Mouse (Mus musculus) limb, embryonic 11.5 days (tissue): Measurements from ENCODE around the gene Abcc4. TPM values are rescaled to one million over a fixed set of nuclear protein-coding genes. Genes with fewer than 3 reads are reported as not detected.

ENCODE experiments used
- ATAC-seq: fragments of 200-750 bp; cut with Nextera tagmentation; 2 replicates; pipeline ENCODE4 v1.8.0; 2017; ENCODE audit warnings: low read depth; ENCODE audit not compliant: insufficient number of reproducible peaks, low FRiP score, low TSS enrichment
- DNase-seq: peaks from one replicate; pipeline ENCODE4 v3.0.0-alpha.2; 2015; ENCODE audit warnings: low spot score
- H3K27ac ChIP-seq: fragments of 300-500 bp; sonication (generic); replicated peaks from 2 replicates; pipeline ENCODE4 v1.5.1; 2014; ENCODE audit warnings: low read depth, mild to moderate bottlenecking, low read length
- H3K27me3 ChIP-seq: fragments of 300-500 bp; sonication (generic); 2 replicates; pipeline ENCODE4 v1.6.1; 2014; ENCODE audit warnings: mild to moderate bottlenecking, low read length, mixed read lengths; ENCODE audit not compliant: control insufficient read depth, insufficient read depth
- H3K36me3 ChIP-seq: fragments of 300-500 bp; sonication (generic); 2 replicates; pipeline ENCODE4 v1.6.1; 2014; ENCODE audit warnings: mild to moderate bottlenecking, low read length, moderate library complexity, mixed read lengths; ENCODE audit not compliant: control insufficient read depth, insufficient read depth
- H3K4me1 ChIP-seq: fragments of 300-500 bp; sonication (generic); 2 replicates; pipeline ENCODE4 v1.6.1; 2014; ENCODE audit warnings: low read length, mixed read lengths; ENCODE audit not compliant: control insufficient read depth, insufficient read depth
- H3K4me2 ChIP-seq: fragments of 300-500 bp; sonication (generic); 2 replicates; pipeline ENCODE4 v1.6.1; 2014; ENCODE audit warnings: low read depth, mild to moderate bottlenecking, moderate library complexity; ENCODE audit not compliant: severe bottlenecking
- H3K4me3 ChIP-seq: fragments of 300-500 bp; sonication (generic); 2 replicates; pipeline ENCODE4 v1.5.1; 2014; ENCODE audit warnings: low read depth, low read length
- H3K9ac ChIP-seq: fragments of 300-500 bp; sonication (generic); 2 replicates; pipeline ENCODE4 v1.6.1; 2014; ENCODE audit warnings: mild to moderate bottlenecking, low read length
- H3K9me3 ChIP-seq: fragments of 300-500 bp; sonication (generic); 2 replicates; pipeline ENCODE4 v1.6.1; 2016; ENCODE audit warnings: low read length; ENCODE audit not compliant: control insufficient read depth
- whole genome bisulfite sequencing: fragments of 180-500 bp; shearing (Covaris S2); extraction: QIAGEN DNeasy Blood & Tissue Kit; methylation state at CpG from one replicate; pipeline ENCODE4 v1.1.7; 2014; 5-methylcytosine and 5-hydroxymethylcytosine counted together
- polyA plus RNA-seq: library from polyadenylated mRNA; unstranded; fragments of >200 nt; fragmentation: Nextera tagmentation; extraction: Ambion mirVana; gene quantifications from 2 replicates; pipeline ENCODE4 v1.2.1, GENCODE M21; 2014

Gene Abcc4
- polyA plus RNA-seq, 1 experiment from 2014 or later = 2.9 TPM

DNA sequence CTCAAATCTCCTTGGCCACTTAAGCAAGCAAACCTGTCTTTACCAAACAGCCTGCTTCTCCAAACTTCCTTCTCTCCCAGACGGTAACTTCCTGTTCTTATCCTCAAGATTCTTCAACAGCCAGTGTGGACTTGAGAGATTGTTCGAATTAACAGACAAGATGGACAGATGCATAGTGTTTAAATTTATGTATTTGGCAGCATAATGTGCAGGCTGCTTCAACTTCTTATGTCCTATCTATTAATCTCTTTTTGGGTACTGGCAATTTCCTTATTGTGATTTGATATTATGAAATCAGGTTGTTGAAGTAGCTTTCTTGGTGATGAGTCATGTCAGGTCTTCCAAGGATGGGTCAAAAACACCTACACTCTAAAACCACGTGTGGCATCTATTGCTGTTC lies 229.7 kb downstream of the Abcc4 start:
- WGBS = 89% methylated on average over 3 of the region's 3 CpGs
- 0 out of 2 replicates have a peak, but pooled peaks cover 2% of the 10 kb centered on the region for H3K9me3 ChIP-seq
- no peak for ATAC-seq
- H3K4me2 ChIP-seq = no peak overlapping the region
- no peak overlapping the region for H3K27ac ChIP-seq
- H3K36me3 ChIP-seq = no peaks in the 10 kb centered on the region
- no peak overlapping the region for H3K9ac ChIP-seq
- peaks cover 4% of the 10 kb centered on the region; the same call in 1 of the 2 replicates for H3K4me1 ChIP-seq
- H3K4me3 ChIP-seq = no peak overlapping the region
- peaks cover 18% of the 10 kb centered on the region for H3K27me3 ChIP-seq
- no peak for DNase-seq

DNA sequence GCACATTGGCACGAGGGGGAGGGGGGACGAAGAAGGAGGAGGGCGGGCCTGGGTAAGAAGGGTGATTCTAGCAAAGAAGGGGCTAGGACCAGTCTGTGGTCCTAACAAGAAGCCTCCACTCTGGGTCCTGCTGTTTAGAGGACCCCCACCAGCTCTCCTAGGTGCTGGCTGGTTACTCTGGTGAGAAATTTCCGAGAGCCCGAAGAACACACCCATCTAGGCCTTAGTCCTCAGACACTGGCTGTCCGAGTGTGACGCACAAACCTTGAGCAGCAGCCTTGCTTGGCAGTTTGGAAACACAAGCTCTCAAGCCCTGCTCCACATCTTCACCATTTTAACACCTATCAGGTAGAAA lies 230.9 kb downstream of the Abcc4 start:
- ATAC-seq = 0 out of 2 replicates have a peak, but pooled peaks have one; percentile 22
- no peak for DNase-seq
- no peak overlapping the region for H3K9ac ChIP-seq
- H3K4me3 ChIP-seq = no peak overlapping the region
- no peak overlapping the region for H3K4me2 ChIP-seq
- 0 out of 2 replicates have a peak, but pooled peaks cover 3% of the 10 kb centered on the region for H3K9me3 ChIP-seq
- no peak overlapping the region for H3K27ac ChIP-seq
- peaks cover 4% of the 10 kb centered on the region; the same call in 1 of the 2 replicates for H3K4me1 ChIP-seq
- 43% methylated on average over 7 of the region's 7 CpGs for WGBS
- H3K36me3 ChIP-seq = no peaks in the 10 kb centered on the region
- peaks cover 18% of the 10 kb centered on the region for H3K27me3 ChIP-seq

- H3K36me3 ChIP-seq = no peaks in the 10 kb centered on the region
- H3K4me2 ChIP-seq = peak overlapping the region; percentile 97
- 14% methylated on average over 26 of the region's 26 CpGs for WGBS
- H3K27ac ChIP-seq = no peak overlapping the region
- ATAC-seq = 0 out of 2 replicates have a peak, but pooled peaks have one; percentile 55
- H3K27me3 ChIP-seq = peaks cover 18% of the 10 kb centered on the region
- peak overlapping the region; percentile 51 for H3K4me3 ChIP-seq
- H3K9me3 ChIP-seq = 0 out of 2 replicates have a peak, but pooled peaks cover 3% of the 10 kb centered on the region
- DNase-seq = no peak
- H3K9ac ChIP-seq = peak overlapping the region; percentile 40; the same call in 1 of the 2 replicates
- peaks cover 4% of the 10 kb centered on the region; the same call in 1 of the 2 replicates for H3K4me1 ChIP-seq
These were observed 231.6 kb downstream of the Abcc4 start for GRCm38 (mm10) chr14:118474226-118475099.

DNA sequence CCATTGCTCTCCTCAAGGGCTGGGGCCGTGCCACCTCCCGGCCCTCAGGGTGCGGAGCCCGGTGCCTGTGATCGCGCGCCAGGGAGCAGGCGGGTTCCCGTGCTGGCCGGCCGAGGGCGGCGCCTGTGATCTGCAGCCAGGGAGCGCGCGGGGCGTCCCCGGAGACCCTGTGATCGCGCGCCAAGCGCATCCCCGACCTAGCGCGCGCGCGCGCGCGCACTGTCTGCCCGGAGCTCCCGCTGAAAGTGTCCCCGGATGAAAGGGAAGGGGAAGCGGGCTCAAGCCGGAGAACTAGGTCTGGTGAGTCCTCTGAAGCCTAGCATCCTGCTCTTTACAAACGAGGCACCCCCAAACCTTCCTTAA lies 232.2 kb downstream of the Abcc4 start:
- Histone ChIP-seq H3K4me1 (peaks cover 4% of the 10 kb centered on the region; the same call in 1 of the 2 replicates), H3K4me2 (peak overlapping the region; percentile 97), H3K27me3 (peaks cover 18% of the 10 kb centered on the region), H3K36me3 (no peaks in the 10 kb centered on the region), H3K9me3 (0 out of 2 replicates have a peak, but pooled peaks cover 3% of the 10 kb centered on the region), H3K4me3 (peak overlapping the region; percentile 51), H3K9ac (peak overlapping the region; percentile 40; the same call in 1 of the 2 replicates), H3K27ac (no peak overlapping the region)
- peak; percentile 45; the same call in 1 of the 2 replicates for ATAC-seq
- peak; percentile 70 for DNase-seq
- WGBS = under 1% methylated on average over 37 of the region's 37 CpGs

DNA sequence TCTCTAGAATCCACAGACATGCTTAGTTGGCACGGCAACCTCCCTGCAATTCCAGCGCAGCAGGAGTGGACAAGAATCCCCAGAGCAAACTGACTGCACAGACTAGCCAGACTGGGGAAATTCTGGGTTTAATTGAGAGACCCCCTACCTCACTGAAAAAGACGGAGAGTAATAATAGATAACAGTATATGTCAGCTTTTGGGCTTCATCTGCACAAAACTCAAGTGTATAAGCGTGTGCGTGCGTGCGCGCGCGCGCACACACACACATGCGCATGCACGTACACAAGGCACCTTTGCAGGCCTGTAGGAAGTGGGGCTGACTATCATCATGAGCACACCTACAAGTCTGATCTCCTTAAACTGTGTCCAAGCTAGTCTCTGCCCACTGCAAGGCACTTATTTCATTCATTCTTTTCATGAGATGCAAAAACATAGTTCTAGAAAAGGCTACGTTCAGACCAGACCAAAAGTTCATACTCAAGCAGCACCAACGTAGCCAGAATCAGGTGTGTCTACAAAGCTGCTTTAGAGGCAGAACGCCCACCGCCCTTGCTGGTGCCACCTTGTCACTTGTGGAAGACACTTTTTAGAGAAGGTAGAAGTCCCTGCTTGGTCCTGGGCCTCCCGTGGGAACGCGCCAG lies 232.7 kb downstream of the Abcc4 start:
- H3K36me3 ChIP-seq = no peaks in the 10 kb centered on the region
- DNase-seq = peak; percentile 43
- H3K9me3 ChIP-seq = 0 out of 2 replicates have a peak, but pooled peaks cover 3% of the 10 kb centered on the region
- H3K4me2 ChIP-seq = peak overlapping the region; percentile 97
- H3K9ac ChIP-seq = peak overlapping the region; percentile 40; the same call in 1 of the 2 replicates
- peaks cover 4% of the 10 kb centered on the region; the same call in 1 of the 2 replicates for H3K4me1 ChIP-seq
- peak; percentile 42; the same call in 1 of the 2 replicates for ATAC-seq
- WGBS = 16% methylated on average over 20 of the region's 20 CpGs
- H3K27ac ChIP-seq = no peak overlapping the region
- H3K27me3 ChIP-seq = peaks cover 18% of the 10 kb centered on the region
- H3K4me3 ChIP-seq = peak overlapping the region; percentile 51

GRCm38 (mm10) chr14:118465331-118465730 lies 240.7 kb downstream of the Abcc4 start:
- Histone ChIP-seq H3K4me1 (no peaks in the 10 kb centered on the region), H3K4me3 (no peak overlapping the region), H3K9ac (no peak overlapping the region), H3K36me3 (no peaks in the 10 kb centered on the region), H3K27me3 (no peaks in the 10 kb centered on the region), H3K4me2 (no peak overlapping the region), H3K27ac (no peak overlapping the region), H3K9me3 (no peaks in the 10 kb centered on the region)
- ATAC-seq = no peak
- 75% methylated on average over 2 of the region's 2 CpGs for WGBS
- no peak for DNase-seq

DNA sequence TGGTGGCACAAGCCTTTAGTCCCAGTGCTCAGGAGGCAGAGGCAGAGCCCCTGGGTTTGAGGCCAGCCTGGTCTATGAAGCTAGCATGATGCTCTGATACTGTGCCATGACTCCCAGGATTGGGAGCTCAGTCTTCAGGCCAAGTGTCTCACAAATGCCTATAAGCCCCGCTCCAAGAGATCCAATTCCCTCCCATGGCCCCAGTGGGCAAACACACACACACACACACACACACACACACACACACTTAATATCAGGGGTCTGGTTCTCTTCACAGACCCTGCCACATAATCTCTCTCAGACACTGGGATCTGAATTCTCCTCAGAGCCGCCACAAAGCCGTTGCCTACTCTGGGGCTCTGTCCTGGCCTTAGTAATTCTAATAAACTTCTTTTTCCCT lies 241.6 kb downstream of the Abcc4 start:
- no peak for ATAC-seq
- Histone ChIP-seq H3K36me3 (no peaks in the 10 kb centered on the region), H3K4me2 (no peak overlapping the region), H3K9ac (no peak overlapping the region), H3K27ac (no peak overlapping the region), H3K4me3 (no peak overlapping the region), H3K27me3 (no peaks in the 10 kb centered on the region), H3K9me3 (no peaks in the 10 kb centered on the region), H3K4me1 (no peaks in the 10 kb centered on the region)
- DNase-seq = no peak
- 91% methylated on average over 3 of the region's 3 CpGs for WGBS

DNA sequence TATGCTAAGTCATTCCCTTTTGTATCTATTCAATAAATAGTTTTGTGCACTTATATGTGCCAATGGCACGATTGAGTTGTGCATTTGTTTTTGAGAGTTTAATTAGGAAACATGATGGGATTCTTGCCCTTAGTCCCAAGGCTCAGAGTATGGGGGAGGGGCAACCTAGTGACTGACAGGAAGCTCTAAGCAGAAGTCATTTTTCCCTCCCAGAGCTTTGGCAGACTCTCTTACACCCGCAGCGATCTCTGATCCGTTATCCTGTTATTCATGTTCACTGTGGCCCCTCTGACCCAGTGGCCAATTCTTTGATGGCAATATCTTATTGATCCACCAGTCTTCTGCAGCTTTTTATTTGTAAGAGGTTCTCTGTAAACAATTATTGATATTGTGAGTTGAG lies 253.4 kb downstream of the Abcc4 start:
- no peak overlapping the region for H3K4me3 ChIP-seq
- ATAC-seq = no peak
- 73% methylated on average over 4 of the region's 4 CpGs for WGBS
- H3K4me2 ChIP-seq = no peak overlapping the region
- no peaks in the 10 kb centered on the region for H3K27me3 ChIP-seq
- H3K36me3 ChIP-seq = no peaks in the 10 kb centered on the region
- DNase-seq = no peak
- no peaks in the 10 kb centered on the region for H3K4me1 ChIP-seq
- no peak overlapping the region for H3K9ac ChIP-seq
- H3K27ac ChIP-seq = no peak overlapping the region
- no peaks in the 10 kb centered on the region for H3K9me3 ChIP-seq
